Mouse (Mus musculus) gastrocnemius, postnatal 10 days (tissue): ENCODE results near the gene Abcg4. TPM values are rescaled to one million over a fixed set of nuclear protein-coding genes. Genes with fewer than 3 reads are reported as not detected.
A peak's percentile ranks its signal among the peaks of the same experiment; 100 is the strongest.
"Not testable (repeated sequence)": the region's sequence is repeated elsewhere in the genome, so short reads cannot be mapped to it uniquely, and the experiment has no call there.

ENCODE experiments used
- DNase-seq: peaks from one replicate; pipeline ENCODE4 v3.0.0; 2021; ENCODE audit warnings: mixed read lengths
- long read RNA-seq, 2 experiments: library from polyadenylated mRNA; stranded (forward); transcript quantifications; one replicate each; pipeline ENCODE4 v2.0.0; 2021
- total RNA-seq, 2 experiments: library from RNA; stranded (reverse); gene quantifications; 2 replicates each; pipeline ENCODE4 v1.2.3; 2021

Gene Abcg4
- total RNA-seq, result 1 to 10 TPM in 1 of 2 experiments, under 1 TPM in 1; 0.68 to 1.3 TPM
- long read RNA-seq, experiment 1, partial matches to known transcripts, result 0 of 1 reads
- long read RNA-seq, experiment 1, other reads (novel, unspliced or antisense), result 0 of 1 reads
- long read RNA-seq, experiment 2, partial matches to known transcripts, result 0 of 2 reads
- long read RNA-seq, experiment 2, other reads (novel, unspliced or antisense), result 1 of 2 reads

DNA sequence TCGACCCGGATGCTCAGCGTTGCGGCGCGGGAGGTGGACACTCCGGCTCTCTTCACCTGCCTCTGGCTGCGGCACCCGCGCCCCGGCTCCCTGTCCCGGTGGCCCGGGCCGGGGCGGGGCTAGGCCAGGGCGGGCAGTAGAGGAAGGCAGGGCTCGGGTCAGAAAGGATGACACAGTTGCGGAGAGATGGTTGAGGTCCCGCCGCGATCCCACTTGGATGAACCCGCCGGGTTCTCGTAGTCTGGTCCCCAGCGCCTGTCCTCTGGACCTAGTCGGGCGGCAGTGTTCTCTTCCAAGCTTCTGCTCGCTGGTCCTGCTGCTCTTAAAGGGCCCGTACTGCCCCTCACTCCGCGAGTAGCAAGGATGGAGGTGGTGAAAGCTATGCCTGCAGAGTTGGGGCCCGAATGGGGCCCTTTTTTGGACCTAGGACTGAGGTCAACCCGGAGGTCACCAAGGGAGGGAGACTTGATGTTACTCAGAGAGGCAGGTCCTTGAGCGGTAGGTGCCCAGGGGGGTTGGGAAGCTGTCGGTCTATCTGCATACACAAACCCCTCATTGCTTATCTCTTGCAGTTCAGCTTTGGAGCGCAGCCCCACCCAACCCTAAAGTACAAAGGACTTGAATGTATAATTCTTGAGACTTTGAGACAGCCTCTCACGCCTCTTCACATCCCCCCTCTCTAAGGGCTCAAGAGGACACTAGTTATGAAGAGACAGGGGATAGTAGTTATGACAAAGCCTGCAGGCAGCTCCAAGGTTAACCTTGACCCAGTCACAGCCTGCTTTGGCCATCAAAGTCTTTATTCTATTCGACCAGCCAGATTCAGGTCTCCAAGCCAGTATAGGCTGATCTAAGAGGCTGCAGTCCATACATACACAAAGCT lies at the start of gene Abcg4:
Gene Abcg4, minus strand, starts transcription at position 540 of the 883 bp plus-strand sequence.
- DNase-seq, result no peak

DNA sequence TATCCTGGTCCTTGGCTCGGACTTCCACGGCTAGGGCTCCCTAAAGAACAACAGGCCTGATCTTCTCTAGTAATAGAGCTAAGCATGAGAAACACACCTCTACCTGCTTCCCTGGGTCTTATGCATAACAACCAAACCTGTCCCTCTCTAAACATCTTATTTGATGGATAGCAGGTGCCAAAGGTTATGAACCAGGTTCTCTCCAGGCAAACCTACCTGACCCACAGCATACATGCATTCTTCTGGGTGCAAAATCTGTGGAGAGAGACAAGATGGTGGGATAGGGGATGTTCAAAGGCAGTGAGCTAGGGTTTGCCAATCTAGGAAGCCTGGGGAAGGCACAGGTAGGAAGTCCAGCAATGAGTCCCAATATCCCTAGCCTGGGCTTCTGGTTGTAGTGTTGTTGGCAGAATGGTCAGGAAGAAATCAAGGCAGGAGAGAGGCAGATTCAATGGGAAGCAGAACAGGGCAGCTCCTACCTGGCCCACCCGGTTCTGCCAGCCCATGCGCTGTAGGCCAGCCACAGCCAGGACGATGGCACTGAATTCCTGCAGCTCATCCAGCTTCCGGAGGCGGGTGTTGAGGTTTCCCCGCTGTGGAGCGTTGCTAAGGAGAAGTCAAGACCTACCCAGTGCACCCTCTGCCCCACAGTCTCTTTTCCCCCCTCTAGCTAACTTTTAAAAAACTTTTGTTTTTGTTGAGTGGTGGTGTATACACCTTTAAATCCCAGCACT lies 49.2 kb upstream of the Abcg4 start:
- no peak for DNase-seq

DNA sequence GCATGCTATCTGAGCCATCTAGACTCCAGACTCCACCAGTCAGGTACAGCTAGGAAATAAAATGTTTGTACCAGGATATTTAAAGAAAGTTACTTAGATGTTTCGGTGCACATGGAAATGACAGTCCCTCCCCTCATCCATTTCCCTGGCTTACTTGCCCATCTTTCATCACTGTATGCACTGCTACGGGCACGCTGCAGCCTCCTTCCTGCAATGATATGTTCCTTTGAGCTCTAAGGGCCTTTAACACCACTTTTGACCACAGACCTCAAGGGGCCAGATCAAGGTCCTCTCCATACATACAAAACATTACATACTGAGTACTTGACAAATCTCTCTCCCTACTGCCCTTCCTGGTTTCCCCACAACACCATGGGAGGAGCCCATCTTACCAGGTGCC lies 48.5 kb upstream of the Abcg4 start:
- DNase-seq, result no peak

DNA sequence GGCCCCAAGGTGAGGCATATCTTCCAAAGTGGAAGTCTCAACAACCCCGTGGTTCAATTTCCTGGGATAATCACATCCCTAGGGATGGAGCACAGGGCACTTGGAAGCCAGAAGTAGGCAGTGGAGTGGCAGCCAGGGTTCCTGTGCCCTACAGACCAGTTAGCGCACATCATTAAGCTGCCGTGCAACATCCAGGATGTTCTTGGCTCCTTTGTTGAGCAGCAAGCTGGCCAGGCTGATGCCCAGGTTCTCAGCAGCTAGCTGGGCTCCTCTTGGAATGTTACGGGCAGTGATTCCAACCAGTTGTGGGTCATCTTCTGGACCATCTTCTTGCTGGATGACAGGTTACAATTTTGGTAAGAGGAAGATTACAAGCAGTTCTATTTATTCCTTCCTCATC lies 48.1 kb upstream of the Abcg4 start:
- DNase-seq, result not testable (repeated sequence)

DNA sequence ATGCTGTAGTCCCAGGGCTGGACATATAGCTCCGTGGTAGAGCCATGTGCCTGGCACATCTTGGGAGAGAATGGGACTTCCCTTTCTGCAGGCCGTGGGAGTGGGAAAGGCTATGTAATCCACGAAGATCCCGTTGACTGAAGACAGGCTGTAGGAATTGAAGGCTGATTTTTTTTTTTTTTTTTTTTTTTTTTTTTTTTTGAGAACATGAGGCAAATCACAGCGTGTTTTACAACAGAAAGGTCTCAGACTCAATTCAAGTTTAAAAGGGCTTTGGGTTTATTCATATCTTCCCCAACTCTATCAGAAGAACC lies 47.6 kb upstream of the Abcg4 start:
- no peak for DNase-seq

DNA sequence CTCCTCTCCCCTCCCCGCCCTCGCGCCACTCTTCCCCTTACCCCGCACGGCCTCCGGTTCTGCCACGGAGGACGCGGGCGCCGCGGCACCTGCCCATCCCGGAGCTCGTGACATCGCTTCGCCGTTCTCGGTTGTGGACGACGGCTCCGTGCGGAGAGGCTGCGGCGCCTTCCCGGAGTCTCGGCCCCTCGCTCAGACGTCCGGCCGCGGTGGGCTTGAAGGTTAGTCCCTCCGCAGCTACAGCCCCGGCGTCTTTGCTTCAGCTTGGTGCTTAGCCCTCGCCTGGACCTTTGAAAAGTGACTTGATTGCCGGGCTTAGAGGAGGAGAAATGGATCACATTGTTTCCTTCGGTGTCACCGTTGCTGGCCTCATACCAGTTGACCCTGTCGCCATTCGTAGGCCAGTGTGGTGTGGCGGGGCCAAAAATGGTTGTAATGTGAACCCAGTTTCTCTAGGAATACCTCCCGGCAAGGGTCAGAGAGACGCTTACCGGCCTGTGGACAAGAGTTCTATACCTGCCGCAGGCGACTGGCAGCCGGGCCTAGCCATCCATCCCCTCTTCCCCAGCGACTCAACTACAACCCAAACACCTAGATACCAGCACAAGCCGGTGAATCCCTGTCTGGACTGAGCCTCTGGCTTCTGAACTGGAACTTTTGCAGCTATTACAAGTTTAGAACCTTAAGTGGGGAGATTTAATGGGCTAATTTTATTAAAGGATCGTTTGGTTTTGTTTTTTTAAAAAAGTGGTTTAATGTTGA lies 47.1 kb upstream of the Abcg4 start:
- DNase-seq, result no peak

DNA sequence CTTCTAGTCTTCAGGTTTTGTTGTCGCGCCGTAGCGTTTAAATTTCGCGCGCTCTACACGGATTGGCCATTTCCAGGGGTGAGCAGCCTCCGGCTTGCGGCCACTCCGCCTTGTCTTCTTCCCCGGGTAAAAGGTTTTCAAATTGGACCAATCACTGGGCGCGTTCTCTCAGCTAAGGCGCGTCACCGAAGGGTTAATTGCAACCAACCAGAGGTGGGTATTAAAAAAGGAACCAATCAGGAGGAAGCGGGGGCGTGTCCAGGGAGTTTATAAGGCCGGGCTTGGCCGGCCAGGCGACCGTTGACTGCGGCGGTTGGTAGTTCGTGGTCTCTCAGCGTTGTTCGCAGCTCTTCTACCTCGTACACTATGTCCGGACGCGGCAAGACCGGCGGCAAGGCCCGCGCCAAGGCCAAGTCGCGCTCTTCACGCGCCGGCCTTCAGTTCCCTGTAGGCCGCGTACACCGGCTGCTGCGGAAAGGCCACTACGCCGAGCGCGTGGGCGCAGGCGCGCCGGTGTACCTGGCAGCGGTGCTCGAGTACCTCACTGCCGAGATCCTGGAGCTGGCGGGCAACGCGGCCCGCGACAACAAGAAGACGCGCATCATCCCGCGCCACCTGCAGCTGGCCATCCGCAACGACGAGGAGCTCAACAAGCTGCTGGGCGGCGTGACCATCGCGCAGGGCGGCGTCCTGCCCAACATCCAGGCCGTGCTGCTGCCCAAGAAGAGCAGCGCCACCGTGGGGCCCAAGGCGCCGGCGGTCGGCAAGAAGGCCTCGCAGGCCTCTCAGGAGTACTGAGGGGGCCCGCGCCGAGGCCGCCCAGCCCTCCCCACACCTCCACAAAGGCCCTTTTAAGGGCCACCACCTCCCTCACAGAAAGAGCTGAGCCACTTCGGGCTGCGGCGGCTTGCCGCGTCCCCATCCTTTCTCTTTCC lies 46.2 kb upstream of the Abcg4 start, which contains the start of gene H2afx:
Gene H2afx, plus strand, starts transcription at position 299 of the 935 bp plus-strand sequence.
- peak; percentile 94 for DNase-seq

DNA sequence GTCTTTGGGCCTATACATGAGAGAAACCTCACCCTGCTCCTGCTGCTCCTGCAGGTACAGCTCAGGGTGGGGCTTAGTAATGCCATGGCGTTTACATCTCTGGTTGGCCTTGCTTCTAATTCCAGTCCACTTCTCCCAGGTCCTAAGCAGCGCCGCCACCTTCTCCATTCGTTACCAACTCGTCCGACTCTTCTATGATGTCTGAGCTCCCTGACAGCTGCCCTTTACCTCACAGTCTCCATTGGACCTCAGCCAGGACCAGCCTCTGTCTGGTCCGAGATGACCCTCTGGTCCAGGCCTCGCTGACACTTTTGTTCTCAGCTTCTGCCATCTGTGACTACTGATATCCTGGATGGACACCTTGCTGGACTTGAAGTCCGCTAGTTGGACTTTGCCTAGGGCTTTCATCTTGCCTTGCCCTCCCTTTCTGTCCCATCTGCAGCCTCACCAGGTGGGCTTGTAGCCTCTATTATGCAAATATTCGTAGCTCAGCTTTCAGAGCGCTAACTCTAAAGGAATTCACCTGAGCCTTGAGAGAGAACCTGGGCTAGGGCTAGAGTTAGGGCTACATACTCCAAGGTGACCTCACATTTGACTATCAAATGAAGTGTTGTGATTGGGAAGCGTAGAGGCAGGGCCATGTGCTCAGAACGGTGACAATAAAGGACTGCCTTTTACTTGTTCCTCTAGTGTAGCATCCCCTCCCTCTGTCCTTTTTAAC lies 44.7 kb upstream of the Abcg4 start:
- no peak for DNase-seq

DNA sequence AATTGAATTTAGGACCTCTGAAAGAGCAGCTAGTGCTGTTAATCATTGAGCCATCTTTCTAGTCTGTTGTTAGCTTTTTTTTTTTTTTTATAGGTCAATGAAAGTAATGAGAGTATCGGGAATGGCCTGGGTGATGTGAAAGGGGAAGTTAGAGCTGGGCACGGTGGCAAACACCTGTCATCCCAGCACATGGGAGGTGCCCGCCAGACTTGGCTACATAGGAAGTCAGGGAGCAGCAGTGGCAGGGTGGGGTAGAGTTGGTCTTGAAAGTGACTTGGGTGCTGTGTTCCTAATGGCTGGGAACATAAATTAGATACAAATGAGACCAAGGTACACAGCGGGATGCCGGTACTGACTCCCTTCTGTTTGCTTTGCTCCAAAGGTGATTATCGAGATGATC lies 42.3 kb upstream of the Abcg4 start:
- DNase-seq, result no peak

DNA sequence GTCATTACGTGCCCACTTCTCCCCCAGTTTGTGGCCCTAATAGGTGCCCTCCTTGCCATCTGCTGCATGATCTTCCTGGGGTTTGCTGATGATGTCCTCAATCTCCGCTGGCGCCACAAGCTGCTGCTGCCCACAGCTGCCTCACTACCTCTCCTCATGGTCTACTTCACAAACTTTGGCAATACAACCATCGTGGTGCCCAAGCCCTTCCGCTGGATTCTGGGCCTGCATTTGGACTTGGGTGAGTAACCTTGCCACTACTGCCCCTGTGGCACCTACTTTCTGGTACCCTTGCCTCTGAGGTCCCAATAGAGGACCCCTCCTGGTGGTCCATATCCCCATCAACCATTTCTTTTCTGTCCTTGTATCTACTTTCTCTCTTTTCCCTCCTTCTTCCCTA lies 39.5 kb upstream of the Abcg4 start:
- DNase-seq, result no peak

DNA sequence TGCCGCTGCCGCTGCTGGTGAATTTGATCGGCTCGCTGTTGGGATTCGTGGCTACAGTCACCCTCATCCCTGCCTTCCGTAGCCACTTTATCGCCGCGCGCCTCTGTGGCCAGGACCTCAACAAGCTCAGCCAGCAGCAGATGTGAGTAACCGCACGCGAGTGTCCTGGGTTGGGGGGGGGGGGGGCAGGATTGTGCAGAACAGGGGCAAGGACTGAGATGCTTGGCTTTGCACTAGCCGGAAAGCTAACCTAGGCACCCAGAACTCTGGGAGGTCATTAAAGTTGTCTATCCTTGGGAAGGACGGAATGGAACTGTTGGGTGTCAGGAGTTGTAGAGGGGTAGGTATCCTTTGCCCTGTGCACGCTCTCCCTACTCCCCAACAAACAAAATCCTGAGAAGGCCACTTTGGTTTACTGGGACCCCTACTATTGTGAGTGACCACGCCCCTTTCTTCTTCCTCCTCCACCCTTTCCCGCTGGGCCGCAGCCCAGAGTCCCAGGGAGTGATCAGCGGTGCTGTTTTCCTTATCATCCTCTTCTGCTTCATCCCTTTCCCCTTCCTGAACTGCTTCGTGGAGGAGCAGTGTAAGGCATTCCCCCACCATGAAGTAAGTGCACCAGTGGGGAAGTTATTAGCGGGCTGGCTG lies 38.8 kb upstream of the Abcg4 start:
- DNase-seq, result no peak

DNA sequence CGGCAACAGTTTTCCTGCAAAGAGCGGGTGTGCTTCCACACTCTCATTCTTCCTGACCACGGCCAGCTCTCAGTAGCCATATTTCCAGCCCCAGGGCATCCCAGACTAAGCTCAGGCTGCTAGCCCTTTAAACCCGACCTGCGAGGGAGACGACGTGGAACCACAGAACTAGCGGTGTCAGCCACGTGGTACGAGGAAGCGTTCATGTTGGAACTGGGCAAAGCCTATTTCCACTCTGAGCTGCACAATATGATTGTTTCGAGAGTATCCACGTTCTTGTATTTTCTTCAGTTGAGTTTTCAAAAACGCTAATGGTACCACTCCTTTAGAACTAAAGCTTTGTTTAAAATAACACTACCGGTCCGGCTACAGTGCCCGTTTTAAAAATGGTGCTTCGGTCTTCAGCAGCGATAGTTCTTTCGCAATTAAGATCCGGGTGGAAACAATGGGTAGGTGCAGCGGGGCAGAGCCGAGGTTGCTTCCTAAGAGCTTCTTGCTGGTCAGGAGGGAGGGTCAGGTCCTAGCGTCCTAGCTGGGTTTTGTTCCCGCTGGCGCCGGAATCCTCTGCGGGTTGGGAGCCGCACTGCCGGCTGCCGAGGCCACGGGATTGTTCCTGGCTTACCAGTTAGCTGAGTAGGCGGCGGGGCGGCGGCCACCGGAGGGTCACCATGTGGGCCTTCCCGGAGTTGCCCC lies 38.1 kb upstream of the Abcg4 start:
- DNase-seq, result peak; percentile 69

DNA sequence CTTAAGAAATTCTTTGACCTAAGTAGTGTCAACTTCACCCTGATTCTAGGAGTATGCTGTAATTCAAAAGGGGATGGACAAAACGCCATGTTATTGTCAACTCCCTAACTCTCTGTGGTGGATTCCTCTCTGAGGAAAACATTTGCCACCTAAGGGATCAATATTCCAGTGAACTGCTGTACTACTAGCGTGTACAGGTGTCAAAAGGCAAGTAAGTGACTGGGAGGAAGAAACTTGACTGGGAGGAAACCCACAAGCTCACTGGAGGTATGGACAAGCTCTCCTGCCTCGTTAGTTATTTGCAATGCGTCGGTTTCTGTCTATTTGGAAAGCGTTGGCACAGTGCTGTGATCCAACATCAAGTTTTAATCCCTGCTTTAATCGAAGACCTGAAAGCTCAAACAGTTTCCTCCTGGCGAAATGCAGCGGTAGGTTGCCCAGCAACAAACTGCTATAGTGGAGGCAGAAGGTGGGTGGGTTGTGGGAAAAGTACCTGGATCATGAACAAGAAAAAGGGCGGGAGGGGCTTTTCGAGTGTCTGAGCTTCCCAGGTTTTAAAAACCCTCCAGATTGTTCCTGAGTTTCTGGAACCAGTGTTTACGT lies 37.5 kb upstream of the Abcg4 start, which contains the start of gene Dpagt1:
Gene Dpagt1, plus strand, starts transcription at position 252 of the 603 bp plus-strand sequence.
- DNase-seq, result no peak

DNA sequence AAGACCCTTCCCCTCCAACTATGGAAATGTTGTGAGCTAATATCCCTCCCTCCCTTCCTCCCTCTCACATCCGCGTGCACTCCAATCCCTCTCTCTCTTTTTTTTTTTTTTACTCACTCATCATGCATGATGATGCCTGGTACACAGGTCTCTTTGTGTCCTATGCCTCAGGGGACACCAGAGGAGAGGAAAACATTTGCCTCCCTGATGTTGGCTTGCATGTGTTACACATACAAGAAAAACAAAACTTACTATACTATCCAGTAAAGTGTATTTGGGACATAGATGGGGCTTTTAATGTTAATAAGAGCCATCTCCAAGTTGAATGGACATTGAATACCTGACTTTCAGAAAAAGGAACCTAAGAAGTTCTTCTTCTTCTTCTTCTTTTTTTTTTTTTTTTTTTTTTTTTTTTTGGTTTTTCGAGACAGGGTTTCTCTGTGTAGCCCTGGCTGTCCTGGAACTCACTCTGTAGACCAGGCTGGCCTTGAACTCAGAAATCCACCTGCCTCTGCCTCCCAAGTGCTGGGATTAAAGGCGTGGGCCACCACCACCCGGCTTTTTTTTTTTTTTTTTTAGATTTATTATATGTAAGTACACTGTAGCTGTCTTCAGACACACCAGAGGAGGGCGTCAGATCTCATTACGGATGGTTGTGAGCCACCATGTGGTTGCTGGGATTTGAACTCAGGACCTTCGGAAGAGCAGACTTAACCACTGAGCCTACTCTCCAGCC lies 36.8 kb upstream of the Abcg4 start:
- not testable (repeated sequence) for DNase-seq

DNA sequence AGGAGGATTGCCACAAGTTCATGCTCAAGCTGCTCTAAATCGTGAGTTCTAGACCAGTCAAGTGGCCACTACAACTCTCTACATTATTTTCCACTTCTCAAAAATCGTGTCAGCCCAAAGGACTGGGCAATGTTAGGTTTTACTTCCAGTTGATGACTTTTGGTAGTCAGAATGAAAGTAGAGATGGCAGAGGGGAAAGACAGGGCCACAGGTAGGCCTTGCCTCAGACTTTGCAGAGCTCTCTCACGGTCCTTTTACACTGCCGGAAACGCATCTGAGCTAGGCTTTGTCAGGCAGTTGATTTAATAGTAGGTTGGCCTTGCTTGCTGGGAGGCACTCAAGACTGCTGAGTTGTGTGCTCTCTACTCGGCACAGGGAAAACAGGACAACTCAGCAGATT lies 35.7 kb upstream of the Abcg4 start:
- DNase-seq, result no peak

DNA sequence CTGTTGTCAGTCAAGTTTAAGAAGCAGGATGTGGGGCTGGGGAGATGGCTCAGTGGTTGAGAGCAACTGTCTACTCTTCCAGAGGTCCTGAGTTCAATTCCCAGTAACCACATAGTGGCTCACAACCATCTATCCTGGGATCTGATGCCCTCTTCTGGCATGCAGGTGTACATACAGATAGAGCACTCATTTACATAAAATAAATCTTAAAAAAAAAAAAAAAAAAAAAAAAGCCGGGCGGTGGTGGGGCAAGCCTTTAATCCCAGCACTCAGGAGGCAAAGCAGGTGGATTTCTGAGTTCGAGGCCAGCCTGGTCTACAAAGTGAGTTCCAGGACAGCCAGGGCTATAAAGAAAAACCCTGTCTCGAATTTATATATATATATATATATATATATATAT lies 35.2 kb upstream of the Abcg4 start:
- not testable (repeated sequence) for DNase-seq

DNA sequence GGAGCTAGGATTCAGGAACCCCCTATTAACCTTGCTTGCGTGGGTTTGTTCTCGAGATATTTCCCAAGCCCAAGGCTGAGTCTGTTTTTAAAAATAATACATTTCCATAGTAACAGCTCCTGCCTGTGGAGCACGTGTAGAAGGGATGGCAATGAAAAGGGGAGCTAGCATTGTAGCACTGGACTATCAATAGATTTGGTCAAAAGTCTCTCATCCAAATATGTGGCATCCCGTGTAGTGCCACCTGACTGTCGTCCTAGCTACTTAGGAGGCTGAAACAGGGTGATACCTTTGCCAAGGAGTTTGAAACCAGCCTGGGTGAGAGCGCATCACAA lies 32.4 kb upstream of the Abcg4 start:
- no peak for DNase-seq
